Mouse (Mus musculus) frontal cortex, postnatal 14 days (tissue): Measurements from ENCODE around the gene Igfbp2.
A peak's percentile ranks its signal among the peaks of the same experiment; 100 is the strongest.

ENCODE experiments used
- DNase-seq, 2 experiments: peaks; one replicate each; pipeline ENCODE4 v3.0.0; 2022; ENCODE audit warnings: low spot score in 2 of 2

Igfbp2 gene

DNA sequence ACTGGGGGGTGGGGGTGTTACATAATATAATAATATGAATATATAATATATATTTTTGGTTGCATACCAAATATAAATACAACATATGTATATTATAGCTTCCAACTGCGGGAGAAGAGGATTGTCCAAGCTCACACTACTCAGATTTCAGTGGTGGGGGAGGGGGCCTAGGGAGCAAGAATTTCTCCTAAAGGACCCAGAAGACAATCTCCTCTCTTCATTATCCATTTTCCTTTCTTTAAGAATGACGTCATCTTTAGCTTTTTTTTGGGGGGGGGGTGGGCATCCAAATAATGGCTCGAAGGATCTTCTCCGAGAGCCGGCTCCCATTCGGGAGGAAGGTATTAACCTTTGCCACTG is 47.0 kb downstream of the Igfbp2 start:
- DNase-seq, result no peak

DNA sequence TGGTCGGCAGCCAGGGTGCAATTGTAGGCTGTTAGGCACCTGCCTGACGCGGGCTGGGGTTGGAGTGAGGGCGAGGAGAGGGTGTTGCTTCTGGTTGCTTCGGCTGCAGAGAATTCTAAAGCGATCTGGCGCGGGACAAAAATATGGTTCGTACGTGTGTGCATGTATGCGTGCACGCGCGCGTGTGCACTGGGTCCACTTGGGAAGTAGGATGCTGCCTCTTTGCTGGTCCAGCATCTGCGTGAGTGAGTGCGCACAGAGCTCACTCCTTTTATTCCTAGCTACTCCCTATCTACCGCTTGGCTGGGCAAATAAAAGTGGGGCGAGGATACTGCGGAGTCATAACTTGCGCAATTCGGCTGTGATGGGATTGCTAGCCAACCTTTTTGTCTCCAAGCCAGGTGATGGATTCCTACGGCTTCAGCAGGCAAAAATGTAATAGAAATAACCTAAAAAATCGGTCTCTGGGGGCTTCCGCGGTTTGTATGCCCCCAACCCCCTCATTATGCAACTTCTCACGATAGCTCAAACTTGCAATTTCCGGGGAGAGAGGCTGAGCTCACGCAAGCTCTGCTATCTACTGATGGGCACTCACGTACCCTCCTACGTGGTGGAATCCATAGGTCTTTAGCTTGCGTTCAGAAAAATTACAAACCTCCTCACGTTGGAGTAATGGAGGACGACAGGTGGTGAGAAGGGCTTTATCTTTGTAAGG is 47.6 kb downstream of the Igfbp2 start:
- DNase-seq, result peak; percentile 51 to 65

DNA sequence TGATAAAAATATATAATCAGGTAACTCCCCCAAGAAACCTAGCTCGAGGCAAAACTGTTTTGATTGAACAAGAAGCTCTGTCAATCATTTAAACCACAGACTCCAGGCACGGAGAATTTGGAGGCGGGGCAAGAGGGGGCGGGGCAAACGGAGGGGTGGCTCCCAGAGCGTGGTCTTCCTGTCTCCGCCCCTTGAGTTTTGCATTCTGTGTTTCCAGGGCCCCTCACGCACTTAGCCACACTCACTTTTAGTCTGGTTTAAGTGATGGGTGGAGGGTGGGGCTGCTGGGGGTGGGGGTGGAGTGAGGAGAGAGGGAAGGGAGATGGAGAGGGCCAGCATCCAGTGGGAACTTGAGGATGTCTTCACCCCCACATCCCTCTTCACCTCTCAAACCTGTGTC is 48.2 kb downstream of the Igfbp2 start:
- peak; percentile 58 to 64 for DNase-seq

DNA sequence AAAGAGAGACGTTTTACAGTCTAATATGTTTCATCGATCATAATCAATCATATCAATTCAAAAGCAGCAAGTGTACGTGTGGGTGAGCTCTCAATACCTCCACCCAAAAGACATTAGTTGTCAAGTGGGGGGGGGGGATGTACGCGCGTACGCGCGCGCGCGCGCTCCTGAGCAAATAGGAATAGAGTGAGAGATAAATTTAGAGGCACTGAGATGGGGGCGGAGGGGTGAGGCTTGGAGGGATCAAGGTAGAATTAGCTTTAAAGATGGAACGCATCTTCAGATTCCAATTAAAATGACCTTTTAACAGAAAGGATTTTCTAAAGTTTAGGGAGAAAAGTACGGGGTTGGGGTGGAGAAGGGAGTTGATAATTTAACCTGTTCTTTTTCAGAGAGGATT is 48.8 kb downstream of the Igfbp2 start:
- DNase-seq, result no peak

DNA sequence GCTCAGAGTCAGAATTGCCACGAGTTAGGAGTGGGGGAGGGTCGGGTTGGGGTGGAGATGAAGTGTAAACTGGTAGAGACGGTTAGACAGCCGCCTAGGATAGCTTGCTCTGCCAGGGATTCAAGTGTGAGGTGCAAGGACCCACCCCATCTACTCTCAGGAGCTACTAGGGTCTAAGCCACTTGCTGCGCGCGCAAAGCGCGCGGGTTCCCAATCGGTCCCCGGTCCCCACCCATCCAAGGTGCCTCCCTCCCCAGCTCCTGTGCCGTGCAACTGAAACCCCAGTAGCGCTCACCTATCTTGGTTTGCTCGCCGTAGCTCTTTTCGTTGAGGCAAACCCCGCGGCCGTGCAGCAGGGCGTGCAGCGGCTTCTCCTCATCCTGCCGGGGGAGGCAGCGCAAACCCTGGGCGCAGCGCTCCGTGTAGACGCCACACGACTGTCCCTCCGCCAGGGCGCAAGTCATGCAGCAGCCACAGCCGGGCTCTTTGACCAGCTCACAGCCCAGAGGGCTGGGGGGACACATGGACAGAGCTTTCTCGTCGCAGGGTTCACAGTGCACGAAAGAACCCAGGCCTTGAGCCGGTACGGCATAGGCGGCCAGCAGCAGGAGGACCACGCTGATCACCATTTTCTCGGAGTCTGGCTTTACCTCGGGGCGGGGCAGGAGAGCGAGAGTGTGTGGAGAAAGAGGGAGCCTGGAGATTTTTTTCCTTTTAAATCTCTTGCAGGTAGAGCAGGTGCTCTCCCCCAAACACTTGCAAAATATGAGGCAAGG is 49.4 kb downstream of the Igfbp2 start:
- DNase-seq, result peak; percentile 35 to 59

DNA sequence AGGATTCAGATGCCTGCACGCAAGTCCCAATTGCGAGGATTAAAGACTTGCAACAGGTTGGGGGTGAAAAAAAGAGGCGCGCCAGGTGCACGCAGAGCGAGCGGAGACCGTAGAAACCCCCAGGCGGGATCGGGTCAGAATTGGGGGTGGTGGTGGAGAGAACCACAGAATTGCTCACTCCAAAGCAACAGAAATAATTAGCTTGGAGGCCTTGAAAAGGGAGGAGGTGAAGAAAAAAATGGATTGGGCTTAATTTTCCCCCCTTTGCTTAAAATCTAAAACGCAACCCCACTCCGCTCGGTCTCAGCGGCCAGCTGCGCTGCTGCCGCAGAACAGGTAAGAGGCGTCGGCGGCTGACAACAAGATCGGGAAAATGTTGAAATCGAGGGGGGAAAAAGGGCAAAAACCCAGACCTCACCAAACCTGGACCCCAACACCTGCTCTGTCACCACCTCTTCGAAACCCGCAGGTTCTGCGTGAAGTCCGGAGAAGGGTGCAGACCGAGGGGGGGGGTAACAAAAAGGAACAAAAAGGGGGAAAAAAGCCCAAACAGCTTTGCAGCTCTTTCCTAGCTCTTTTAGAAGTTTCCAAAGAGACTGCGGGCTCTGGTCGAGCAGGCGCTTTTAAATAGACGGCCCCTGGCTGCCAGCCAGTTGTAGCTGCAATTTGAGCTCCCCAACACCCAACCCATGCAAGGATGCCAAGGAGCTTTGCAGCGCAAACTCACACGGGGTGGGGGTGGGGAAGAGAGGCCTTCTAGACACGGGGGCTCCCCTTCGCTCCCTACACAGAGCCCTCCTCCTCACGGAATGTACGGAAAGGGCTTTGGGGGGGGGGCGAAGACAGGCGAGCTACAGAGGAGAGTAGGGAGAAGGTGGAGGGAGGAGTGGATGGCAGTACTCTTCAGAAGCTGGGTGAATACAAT is 50.2 kb downstream of the Igfbp2 start, which contains the start of gene Igfbp5:
Gene Igfbp5, minus strand, starts transcription at position 598 of the 925 bp plus-strand sequence.
- peak; percentile 42 to 59 for DNase-seq

DNA sequence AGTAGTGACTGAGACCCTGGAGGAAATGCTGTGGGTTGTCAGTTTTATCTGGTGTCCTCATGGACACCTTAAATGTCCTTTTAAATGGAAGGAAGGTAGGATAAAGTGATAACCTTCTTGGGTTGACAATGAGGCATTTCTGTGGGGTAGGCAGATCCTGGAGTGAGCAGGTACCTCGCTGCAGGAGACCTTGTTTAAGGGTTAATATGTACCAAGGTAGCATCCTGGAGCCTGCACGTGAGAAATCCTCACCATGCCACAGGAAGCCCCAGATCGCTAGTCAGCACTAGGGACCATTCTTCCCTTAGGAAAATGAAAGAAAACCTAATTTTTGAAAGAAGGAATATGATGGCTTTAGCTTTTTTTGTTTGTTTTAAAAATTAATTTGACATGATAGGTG is 51.4 kb downstream of the Igfbp2 start:
- DNase-seq, result no peak

DNA sequence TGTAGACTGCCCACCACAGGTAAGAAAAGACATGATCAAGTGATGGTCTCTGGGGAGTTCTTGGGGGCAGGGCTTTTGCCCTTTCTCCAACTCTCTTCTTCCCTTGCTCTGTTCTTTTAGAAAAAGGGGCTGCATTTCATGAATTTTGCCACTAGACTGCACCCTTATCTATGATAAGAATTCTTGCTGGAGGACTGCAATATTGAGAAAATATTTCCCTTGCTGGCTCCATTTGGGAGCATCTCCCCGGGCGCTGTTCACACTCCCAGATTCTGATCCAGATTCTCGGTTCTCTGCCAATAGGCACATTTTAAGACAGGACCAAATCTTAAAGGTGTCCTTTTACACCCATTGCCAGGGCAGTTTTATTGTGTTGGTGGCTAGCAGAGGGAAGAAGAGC is 51.8 kb downstream of the Igfbp2 start:
- no peak for DNase-seq

DNA sequence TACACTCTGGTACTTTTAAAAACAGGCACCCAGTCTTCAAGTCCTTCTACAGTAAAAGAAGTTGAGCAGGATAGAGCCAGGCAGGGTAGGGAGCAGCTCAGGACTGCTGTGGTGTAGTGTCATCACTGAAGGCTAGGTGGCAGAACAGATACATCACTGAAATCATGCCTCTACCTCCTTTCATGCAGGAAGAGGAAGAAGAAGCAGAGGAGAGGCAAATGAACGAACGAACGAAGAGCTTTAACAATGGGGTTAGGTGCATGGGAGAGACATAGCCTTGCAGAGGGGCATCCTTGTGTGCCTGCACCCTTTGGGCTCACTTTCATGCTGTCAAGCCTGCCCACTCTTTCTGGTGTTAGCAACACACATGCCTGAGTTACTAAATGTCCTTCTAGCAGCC is 53.6 kb downstream of the Igfbp2 start:
- DNase-seq, result peak in 1 of 2 experiments; percentile 52

DNA sequence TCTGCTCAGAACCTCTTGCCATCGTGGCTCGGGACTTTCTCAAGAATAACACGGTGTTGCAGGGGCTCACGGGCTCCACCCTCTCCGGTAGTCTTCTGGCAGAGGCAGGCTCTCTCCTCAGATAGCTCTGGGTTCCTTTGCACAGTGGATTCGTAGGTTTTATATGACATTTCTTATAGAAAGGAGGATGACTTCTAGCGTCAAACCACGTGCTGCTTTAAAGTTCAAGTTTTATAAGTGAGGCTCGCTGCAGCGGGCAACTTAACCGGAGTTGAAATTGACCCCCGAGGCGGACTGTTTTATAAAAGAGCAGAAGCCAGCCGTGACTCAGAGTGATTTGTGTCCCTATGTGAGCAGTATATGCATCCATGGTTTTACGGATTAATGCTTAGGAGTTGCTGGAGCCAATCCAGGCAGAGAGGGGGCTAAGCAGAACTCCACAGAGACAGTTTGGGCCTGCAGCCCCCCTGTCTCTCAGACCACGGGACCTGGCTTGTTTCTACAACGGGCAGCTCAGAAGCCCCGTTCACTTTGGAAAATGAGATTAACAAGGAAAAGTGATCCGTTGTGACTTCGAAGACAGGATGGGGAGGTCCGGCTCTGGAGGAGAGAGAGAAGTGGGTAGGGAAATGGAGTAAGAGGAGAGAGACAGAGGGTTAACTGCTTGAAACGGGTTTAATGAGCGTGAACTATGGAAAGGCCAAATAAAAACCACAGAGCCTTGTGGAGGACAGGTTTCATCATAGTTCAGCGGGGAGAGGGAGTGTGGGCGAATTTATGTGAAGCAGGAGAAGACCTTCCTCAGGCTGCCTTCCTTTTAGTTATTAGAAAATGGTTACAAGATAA is 54.4 kb downstream of the Igfbp2 start:
- DNase-seq, result no peak

DNA sequence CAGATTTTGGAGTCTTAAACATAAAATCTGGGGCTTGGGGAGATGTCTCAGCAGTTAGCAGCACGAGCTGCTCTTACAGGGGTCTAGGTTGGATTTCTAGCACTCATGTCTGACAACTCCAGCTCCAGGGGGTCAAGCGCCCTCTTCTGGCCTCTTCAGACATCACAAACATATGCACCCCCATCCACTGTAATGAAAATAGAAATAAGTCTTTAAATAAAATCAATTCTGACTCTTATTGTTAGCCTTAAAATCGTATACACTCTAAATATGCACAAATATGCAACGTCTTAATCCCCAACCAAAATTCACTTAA is 55.0 kb downstream of the Igfbp2 start:
- DNase-seq, result no peak

DNA sequence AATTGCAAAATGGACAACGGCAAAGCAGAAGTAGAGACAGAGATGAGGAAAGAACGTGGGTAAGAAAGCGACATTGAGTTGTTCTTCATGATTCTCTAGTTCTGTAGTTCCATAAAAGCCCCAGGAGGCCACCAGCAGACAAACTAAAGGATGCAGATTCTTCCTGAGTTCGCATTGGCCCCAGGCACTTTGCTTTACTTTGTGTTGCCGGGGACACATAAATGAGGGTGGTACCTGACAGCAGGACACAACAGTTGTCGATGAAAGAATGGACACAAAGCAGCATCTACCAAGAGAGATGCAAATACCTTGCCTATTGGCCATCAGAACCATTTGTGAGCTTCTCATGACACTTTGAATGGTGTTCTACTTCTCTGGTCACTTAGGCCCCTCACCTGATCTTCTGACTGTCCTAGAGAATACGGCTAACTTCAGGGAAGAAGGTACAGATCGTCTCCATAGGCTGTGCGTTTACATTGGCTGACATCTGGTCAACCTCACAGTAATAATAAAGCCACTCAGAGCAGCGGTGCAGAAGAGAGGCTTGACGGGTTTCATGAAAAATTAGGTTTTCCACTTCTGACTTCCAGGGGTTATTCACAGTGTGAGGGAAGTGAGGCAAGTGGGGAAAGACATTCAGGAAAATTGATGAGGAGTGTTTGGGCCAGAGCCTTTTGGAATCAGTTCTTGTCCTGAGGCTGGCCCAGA is 61.0 kb downstream of the Igfbp2 start:
- DNase-seq, result no peak

DNA sequence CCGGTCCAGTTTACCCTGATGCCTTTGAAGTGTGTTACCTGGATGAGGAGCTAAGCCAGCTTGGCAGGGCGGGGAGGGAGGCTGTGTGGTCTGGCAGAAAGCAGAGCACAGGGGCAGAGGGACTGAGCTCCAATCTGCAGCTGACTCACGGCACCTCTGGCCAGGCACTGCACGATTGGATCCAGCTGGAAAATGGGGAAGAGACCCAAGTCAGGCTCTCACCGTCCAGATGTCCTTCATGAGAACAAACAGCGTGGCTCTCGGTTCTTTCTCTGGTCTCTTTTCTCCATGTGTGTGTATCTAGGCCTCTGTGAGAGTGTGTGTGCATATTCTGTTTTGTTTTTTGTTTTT is 61.5 kb downstream of the Igfbp2 start:
- no peak for DNase-seq

DNA sequence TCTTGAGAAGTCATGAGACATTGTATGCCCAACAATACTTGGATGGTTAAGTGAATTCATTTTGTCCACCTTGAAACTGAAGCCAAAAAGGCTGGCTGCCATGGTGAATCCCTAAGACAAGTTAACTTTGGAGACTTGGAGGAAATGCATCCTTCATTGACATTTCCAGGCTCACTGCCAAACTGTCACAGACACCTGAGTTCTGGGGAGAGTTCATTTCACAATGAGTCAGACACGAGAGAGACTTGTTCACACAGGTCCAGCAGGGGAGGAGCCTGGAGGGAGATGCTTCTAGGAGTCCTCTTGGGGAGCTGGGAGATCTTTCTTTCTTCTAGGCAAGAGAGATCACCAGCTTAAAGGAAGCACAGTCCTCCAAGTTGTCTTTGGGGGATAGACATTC is 63.6 kb downstream of the Igfbp2 start:
- no peak for DNase-seq

DNA sequence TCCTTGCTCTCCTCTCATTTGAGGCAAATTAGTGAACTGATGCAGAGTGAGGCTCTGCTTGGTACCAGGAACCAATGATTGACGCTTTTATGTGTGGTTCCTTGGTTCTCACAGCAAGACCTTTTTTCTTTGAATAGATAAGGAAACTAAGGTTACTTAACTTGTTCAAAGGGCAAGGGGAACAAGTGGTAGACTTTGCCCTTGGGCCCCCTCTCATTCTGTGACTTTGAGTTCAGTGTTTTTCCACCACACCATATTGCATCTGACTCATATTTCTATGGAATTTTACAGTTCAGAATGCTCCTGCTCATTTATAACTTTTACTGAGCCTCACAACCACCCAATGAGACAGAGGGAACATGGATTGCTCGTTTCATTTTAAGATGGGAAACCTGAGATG is 71.5 kb downstream of the Igfbp2 start:
- DNase-seq, result no peak
